Mouse (Mus musculus) brain, adult 2 months (tissue): Measurements from ENCODE around the gene Top2a.
A peak's percentile ranks its signal among the peaks of the same experiment; 100 is the strongest.

Experiments used
- DNase-seq: peaks from one replicate; pipeline ENCODE4 v3.0.0; 2011; ENCODE audit warnings: low read depth, low spot score

Gene Top2a

GRCm38 (mm10) chr11:98964616-98965415 is 59.2 kb downstream of the Top2a start:
- DNase-seq = no peak

GRCm38 (mm10) chr11:98964201-98964615 is 59.8 kb downstream of the Top2a start:
- DNase-seq = no peak

GRCm38 (mm10) chr11:98963191-98964021 is 60.6 kb downstream of the Top2a start:
- no peak for DNase-seq

GRCm38 (mm10) chr11:98962421-98963095 is 61.4 kb downstream of the Top2a start:
- DNase-seq = no peak

GRCm38 (mm10) chr11:98961766-98962165 is 62.2 kb downstream of the Top2a start:
- DNase-seq = no peak

GRCm38 (mm10) chr11:98961051-98961592 is 62.9 kb downstream of the Top2a start:
- no peak for DNase-seq

- DNase-seq = no peak
These were observed 63.6 kb downstream of the Top2a start for GRCm38 (mm10) chr11:98960313-98960906.

- peak; percentile 89 for DNase-seq
These were observed 64.3 kb downstream of the Top2a start for GRCm38 (mm10) chr11:98959437-98960312.

GRCm38 (mm10) chr11:98956340-98956739 is 67.6 kb downstream of the Top2a start:
- no peak for DNase-seq

- DNase-seq = no peak
These were observed 68.2 kb downstream of the Top2a start for GRCm38 (mm10) chr11:98955707-98956235.

- no peak for DNase-seq
These were observed 68.9 kb downstream of the Top2a start for GRCm38 (mm10) chr11:98954801-98955706.

- peak; percentile 72 for DNase-seq
These were observed 69.6 kb downstream of the Top2a start for GRCm38 (mm10) chr11:98954373-98954772.

GRCm38 (mm10) chr11:98953835-98954320 is 70.1 kb downstream of the Top2a start:
- no peak for DNase-seq

GRCm38 (mm10) chr11:98953361-98953760 is 70.6 kb downstream of the Top2a start:
- DNase-seq = no peak

- no peak for DNase-seq
These were observed 71.3 kb downstream of the Top2a start for GRCm38 (mm10) chr11:98952736-98953135.

GRCm38 (mm10) chr11:98952111-98952510 is 71.9 kb downstream of the Top2a start:
- DNase-seq = no peak

- DNase-seq = peak; percentile 75
These were observed 72.7 kb downstream of the Top2a start for GRCm38 (mm10) chr11:98951026-98951906.

- DNase-seq = no peak
These were observed 73.5 kb downstream of the Top2a start for GRCm38 (mm10) chr11:98950484-98950883.
